Mouse (Mus musculus) forebrain, embryonic 15.5 days (tissue): ENCODE data around the gene Ubr7. TPM values are rescaled to one million over a fixed set of nuclear protein-coding genes. Genes with fewer than 3 reads are reported as not detected.

Source experiments
- ATAC-seq: fragments of 200-750 bp; cut with Nextera tagmentation; replicated peaks from 2 replicates; pipeline ENCODE4 v1.8.0; 2017; ENCODE audit warnings: mild to moderate bottlenecking, moderate TSS enrichment, moderate library complexity
- H3K27ac ChIP-seq: fragments of 300-500 bp; sonication (generic); replicated peaks from 2 replicates; pipeline ENCODE4 v1.5.1; 2015; ENCODE audit warnings: mild to moderate bottlenecking, inconsistent platforms
- H3K27me3 ChIP-seq: fragments of 300-500 bp; sonication (generic); 2 replicates; pipeline ENCODE4 v1.6.1; 2015; ENCODE audit warnings: inconsistent platforms
- H3K36me3 ChIP-seq: fragments of 300-500 bp; sonication (generic); 2 replicates; pipeline ENCODE4 v1.6.1; 2015; ENCODE audit warnings: mild to moderate bottlenecking, inconsistent platforms
- H3K4me1 ChIP-seq: fragments of 300-500 bp; sonication (generic); 2 replicates; pipeline ENCODE4 v1.6.1; 2015; ENCODE audit warnings: inconsistent platforms
- H3K4me2 ChIP-seq: fragments of 300-500 bp; sonication (generic); replicated peaks from 2 replicates; pipeline ENCODE4 v1.6.1; 2015; ENCODE audit warnings: mild to moderate bottlenecking, inconsistent platforms
- H3K4me3 ChIP-seq: fragments of 300-500 bp; sonication (generic); 2 replicates; pipeline ENCODE4 v1.5.1; 2015; ENCODE audit warnings: mild to moderate bottlenecking, inconsistent platforms
- H3K9ac ChIP-seq: fragments of 300-500 bp; sonication (generic); replicated peaks from 2 replicates; pipeline ENCODE4 v1.6.1; 2015; ENCODE audit warnings: mild to moderate bottlenecking, inconsistent platforms
- H3K9me3 ChIP-seq: fragments of 300-500 bp; sonication (generic); 2 replicates; pipeline ENCODE4 v1.6.1; 2016; ENCODE audit warnings: inconsistent platforms
- WGBS: fragments of 180-500 bp; shearing (Covaris S2); methylation state at CpG from one replicate; pipeline ENCODE4 v1.1.7; 2015; ENCODE audit warnings: mixed read lengths; 5-methylcytosine and 5-hydroxymethylcytosine counted together
- polyA plus RNA-seq: library from polyadenylated mRNA; unstranded; fragments of >200 nt; fragmentation: Nextera tagmentation; extraction: Ambion mirVana; gene quantifications from 2 replicates; pipeline ENCODE4 v1.2.1, GENCODE M21; 2015

Gene Ubr7
- polyA plus RNA-seq, 1 experiment from 2014 or later, result 43.0 TPM

DNA sequence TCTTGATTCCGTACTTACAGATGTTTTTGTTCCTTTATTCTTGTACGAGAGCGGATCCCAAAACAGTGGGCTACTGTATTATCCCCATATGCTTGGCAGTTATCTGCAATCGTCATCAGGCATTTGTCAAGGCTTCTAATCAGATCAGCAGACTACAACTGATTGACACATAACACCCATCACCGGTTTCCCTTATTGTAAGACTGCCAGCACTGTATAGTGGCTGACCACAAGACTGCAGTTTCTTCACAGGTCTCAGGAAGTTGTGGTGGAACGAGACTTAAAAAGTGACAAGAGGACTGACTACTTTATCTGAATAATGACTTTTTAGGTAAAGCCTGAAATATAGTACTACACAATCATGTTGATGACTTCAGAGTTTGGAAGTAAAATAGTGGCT is 12.9 kb upstream of the Ubr7 start:
- 53% methylated on average over 6 of the region's 6 CpGs for WGBS

GRCm38 (mm10) chr12:102748256-102748655 is 9.5 kb upstream of the Ubr7 start:
- Histone ChIP-seq H3K27me3 (no peaks in the 10 kb centered on the region), H3K4me1 (peaks cover 11% of the 10 kb centered on the region), H3K27ac (no peak overlapping the region), H3K9ac (no peak overlapping the region), H3K4me3 (no peak overlapping the region), H3K4me2 (no peak overlapping the region), H3K9me3 (no peaks in the 10 kb centered on the region), H3K36me3 (peaks cover 9% of the 10 kb centered on the region; the same call in 1 of the 2 replicates)
- no peak for ATAC-seq
- WGBS, result 91% methylated on average over 3 of the region's 3 CpGs

More for the DNA sequence above, 12.9 kb upstream of the Ubr7 start:
- Histone ChIP-seq H3K4me1 (peaks cover 26% of the 10 kb centered on the region), H3K9ac (no peak overlapping the region), H3K27me3 (no peaks in the 10 kb centered on the region), H3K4me2 (peak overlapping the region; percentile 86; the same call in 1 of the 2 replicates), H3K36me3 (peaks cover 9% of the 10 kb centered on the region; the same call in 1 of the 2 replicates), H3K27ac (no peak overlapping the region), H3K9me3 (no peaks in the 10 kb centered on the region), H3K4me3 (0 out of 2 replicates have a peak overlapping the region, but pooled peaks have one; percentile 74)
- no peak for ATAC-seq

DNA sequence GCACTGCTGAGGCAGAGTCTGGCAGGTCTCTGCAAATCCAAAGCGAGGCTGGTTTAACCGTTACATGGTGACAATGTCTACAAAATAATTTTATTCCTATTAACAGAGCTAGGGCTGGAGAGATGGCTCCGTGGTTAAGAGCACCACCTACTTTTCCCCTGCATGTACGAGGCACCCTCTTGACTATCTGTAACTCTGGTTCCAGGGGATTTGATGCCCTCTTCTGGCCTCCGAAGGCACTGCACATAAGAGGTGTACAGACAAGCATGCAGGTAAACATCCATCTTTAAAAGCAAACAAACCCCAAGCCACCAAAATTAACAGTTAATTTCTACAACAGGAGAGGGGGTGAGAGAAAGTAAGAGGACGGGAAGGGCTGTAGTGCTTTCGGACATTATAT is 1.5 kb upstream of the Ubr7 start:
- peaks cover 42% of the 10 kb centered on the region for H3K4me1 ChIP-seq
- 87% methylated on average over 7 of the region's 7 CpGs for WGBS

GRCm38 (mm10) chr12:102757055-102757688 is 595 bp upstream of the Ubr7 start:
- H3K4me3 ChIP-seq, result peak overlapping the region; percentile 94
- 2% methylated on average over 46 of the region's 46 CpGs for WGBS
- peak overlapping the region; percentile 67 for H3K4me2 ChIP-seq
- H3K27ac ChIP-seq, result peak overlapping the region; percentile 83
- peaks cover 42% of the 10 kb centered on the region for H3K4me1 ChIP-seq
- peak overlapping the region; percentile 54 for H3K9ac ChIP-seq
- H3K27me3 ChIP-seq, result no peaks in the 10 kb centered on the region
- no peak for ATAC-seq
- no peaks in the 10 kb centered on the region for H3K9me3 ChIP-seq
- H3K36me3 ChIP-seq, result peaks cover 3% of the 10 kb centered on the region; the same call in 1 of the 2 replicates

More for the DNA sequence above, 1.5 kb upstream of the Ubr7 start:
- Histone ChIP-seq H3K27ac (no peak overlapping the region), H3K9ac (peak overlapping the region; percentile 54; the same call in 1 of the 2 replicates), H3K36me3 (peaks cover 2% of the 10 kb centered on the region; the same call in 1 of the 2 replicates), H3K4me3 (peak overlapping the region; percentile 94), H3K27me3 (no peaks in the 10 kb centered on the region), H3K4me2 (peak overlapping the region; percentile 67), H3K9me3 (no peaks in the 10 kb centered on the region)
- ATAC-seq, result no peak

GRCm38 (mm10) chr12:102758403-102758756 is 613 bp downstream of the Ubr7 start, which contains the start of gene Gm20604:
Gene Gm20604, minus strand, starts transcription at chr12:102758672.
- peak within 1 kb of the TSS; percentile 87 for H3K9ac ChIP-seq
- no peaks in the 10 kb centered on the region for H3K27me3 ChIP-seq
- H3K36me3 ChIP-seq, result peaks cover 8% of the 10 kb centered on the region; the same call in 1 of the 2 replicates
- H3K4me2 ChIP-seq, result peak within 1 kb of the TSS; percentile 87
- H3K27ac ChIP-seq, result peak within 1 kb of the TSS; percentile 83
- no peaks in the 10 kb centered on the region for H3K9me3 ChIP-seq
- peaks cover 42% of the 10 kb centered on the region for H3K4me1 ChIP-seq
- WGBS, result under 1% methylated on average over 10 of the region's 10 CpGs
- ATAC-seq, result no peak
- peak within 1 kb of the TSS; percentile 94 for H3K4me3 ChIP-seq

DNA sequence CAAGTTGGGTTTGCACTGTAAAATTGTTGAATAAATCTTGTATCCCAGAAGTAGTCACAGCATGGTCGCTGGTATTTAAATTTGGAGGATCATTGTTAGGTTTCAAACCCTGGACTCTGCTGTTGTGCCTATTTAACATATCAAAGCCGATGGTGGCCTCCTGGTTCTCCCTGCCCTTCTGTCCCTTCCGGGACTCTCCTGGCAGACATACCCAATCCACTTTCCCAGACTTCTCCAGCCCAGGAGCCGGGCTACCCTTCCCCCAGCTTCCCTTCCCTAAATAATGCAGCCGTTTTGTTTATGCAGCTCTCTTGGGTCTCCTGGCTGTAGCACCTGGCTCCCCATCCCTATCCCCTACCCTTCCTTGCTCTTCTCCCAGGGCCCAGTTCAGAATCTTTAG is 1.2 kb downstream of the Ubr7 start:
- no peak overlapping the region for H3K27ac ChIP-seq
- H3K4me2 ChIP-seq, result peak overlapping the region; percentile 87
- H3K9me3 ChIP-seq, result no peaks in the 10 kb centered on the region
- 2% methylated on average over 5 of the region's 5 CpGs for WGBS
- peaks cover 42% of the 10 kb centered on the region for H3K4me1 ChIP-seq
- no peaks in the 10 kb centered on the region for H3K27me3 ChIP-seq
- peaks cover 12% of the 10 kb centered on the region for H3K36me3 ChIP-seq
- ATAC-seq, result no peak
- H3K4me3 ChIP-seq, result peak overlapping the region; percentile 94
- H3K9ac ChIP-seq, result peak overlapping the region; percentile 87

DNA sequence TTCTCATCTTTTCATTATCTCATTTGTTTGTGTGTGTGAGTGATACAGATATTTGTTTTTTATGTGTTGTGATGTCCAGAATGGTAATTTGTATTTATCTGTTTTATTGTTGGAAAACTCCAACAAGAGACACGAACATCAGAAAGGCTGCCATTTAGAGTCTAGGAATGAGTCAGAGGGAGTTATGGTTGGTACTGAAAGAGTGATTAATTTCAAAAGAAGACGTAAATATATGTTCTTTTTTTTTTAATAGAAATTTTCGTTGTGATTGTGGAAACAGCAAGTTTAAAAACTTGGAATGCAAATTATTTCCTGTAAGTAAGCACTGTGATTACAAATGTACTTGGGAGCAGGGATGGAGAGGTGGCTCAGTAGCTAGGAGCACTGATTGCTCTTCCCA is 3.9 kb downstream of the Ubr7 start:
- no peak for ATAC-seq

GRCm38 (mm10) chr12:102763696-102764095 is 5.9 kb downstream of the Ubr7 start:
- ATAC-seq, result no peak
- Histone ChIP-seq H3K4me2 (no peak overlapping the region), H3K4me3 (no peak overlapping the region), H3K27me3 (no peaks in the 10 kb centered on the region), H3K9ac (no peak overlapping the region), H3K36me3 (peaks cover 54% of the 10 kb centered on the region), H3K27ac (no peak overlapping the region), H3K4me1 (peaks cover 16% of the 10 kb centered on the region), H3K9me3 (no peaks in the 10 kb centered on the region)

More for the DNA sequence above, 3.9 kb downstream of the Ubr7 start:
- Histone ChIP-seq H3K9me3 (no peaks in the 10 kb centered on the region), H3K27me3 (no peaks in the 10 kb centered on the region), H3K36me3 (peaks cover 36% of the 10 kb centered on the region), H3K4me2 (no peak overlapping the region), H3K9ac (no peak overlapping the region), H3K4me1 (peaks cover 23% of the 10 kb centered on the region), H3K27ac (no peak overlapping the region), H3K4me3 (no peak overlapping the region)
- 90% methylated on average over 3 of the region's 3 CpGs for WGBS

DNA sequence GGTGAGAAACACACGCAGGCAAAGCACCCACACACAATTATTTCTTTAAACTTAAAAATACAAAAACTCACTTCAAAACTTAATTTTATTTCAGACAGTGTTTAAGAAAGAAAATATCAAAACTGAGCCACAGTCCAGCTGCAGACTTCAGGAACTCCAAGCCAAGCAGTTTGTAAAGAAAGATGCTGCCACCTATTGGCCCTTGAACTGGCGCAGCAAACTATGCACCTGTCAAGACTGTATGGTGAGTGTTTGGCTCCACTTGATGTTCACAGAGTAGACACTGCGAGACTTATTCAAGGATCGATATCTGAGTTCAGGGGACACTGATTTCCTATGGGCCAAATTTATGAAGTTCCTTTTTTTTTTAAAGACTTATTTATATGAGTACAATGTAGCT is 11.2 kb downstream of the Ubr7 start:
- H3K27me3 ChIP-seq, result no peaks in the 10 kb centered on the region
- H3K36me3 ChIP-seq, result peaks cover 90% of the 10 kb centered on the region
- no peak overlapping the region for H3K4me2 ChIP-seq
- no peaks in the 10 kb centered on the region for H3K9me3 ChIP-seq
- ATAC-seq, result no peak
- no peak overlapping the region for H3K4me3 ChIP-seq
- H3K27ac ChIP-seq, result no peak overlapping the region
- H3K4me1 ChIP-seq, result no peaks in the 10 kb centered on the region
- WGBS, result 90% methylated on average over 4 of the region's 4 CpGs
- no peak overlapping the region for H3K9ac ChIP-seq

- no peak for ATAC-seq
Observed at GRCm38 (mm10) chr12:102771601-102772000, 13.8 kb downstream of the Ubr7 start.

GRCm38 (mm10) chr12:102772676-102773075 is 14.9 kb downstream of the Ubr7 start:
- no peak for ATAC-seq
- Histone ChIP-seq H3K4me2 (no peak overlapping the region), H3K27me3 (no peaks in the 10 kb centered on the region), H3K36me3 (peaks cover 89% of the 10 kb centered on the region), H3K9ac (no peak overlapping the region), H3K9me3 (no peaks in the 10 kb centered on the region), H3K4me1 (no peaks in the 10 kb centered on the region), H3K27ac (no peak overlapping the region), H3K4me3 (no peak overlapping the region)
- 95% methylated on average over 5 of the region's 5 CpGs for WGBS

More at GRCm38 (mm10) chr12:102771601-102772000, 13.8 kb downstream of the Ubr7 start:
- Histone ChIP-seq H3K9ac (no peak overlapping the region), H3K27ac (no peak overlapping the region), H3K4me1 (no peaks in the 10 kb centered on the region), H3K27me3 (no peaks in the 10 kb centered on the region), H3K36me3 (peaks cover 88% of the 10 kb centered on the region), H3K4me3 (no peak overlapping the region), H3K4me2 (no peak overlapping the region), H3K9me3 (no peaks in the 10 kb centered on the region)
- 95% methylated on average over 8 of the region's 8 CpGs for WGBS

GRCm38 (mm10) chr12:102776035-102776434 is 18.3 kb downstream of the Ubr7 start:
- peaks cover 61% of the 10 kb centered on the region for H3K36me3 ChIP-seq
- H3K27ac ChIP-seq, result no peak overlapping the region
- H3K4me2 ChIP-seq, result no peak overlapping the region
- 92% methylated on average over 14 of the region's 14 CpGs for WGBS
- no peak for ATAC-seq
- no peak overlapping the region for H3K4me3 ChIP-seq
- H3K9ac ChIP-seq, result no peak overlapping the region
- no peaks in the 10 kb centered on the region for H3K9me3 ChIP-seq
- H3K27me3 ChIP-seq, result no peaks in the 10 kb centered on the region
- H3K4me1 ChIP-seq, result no peaks in the 10 kb centered on the region

DNA sequence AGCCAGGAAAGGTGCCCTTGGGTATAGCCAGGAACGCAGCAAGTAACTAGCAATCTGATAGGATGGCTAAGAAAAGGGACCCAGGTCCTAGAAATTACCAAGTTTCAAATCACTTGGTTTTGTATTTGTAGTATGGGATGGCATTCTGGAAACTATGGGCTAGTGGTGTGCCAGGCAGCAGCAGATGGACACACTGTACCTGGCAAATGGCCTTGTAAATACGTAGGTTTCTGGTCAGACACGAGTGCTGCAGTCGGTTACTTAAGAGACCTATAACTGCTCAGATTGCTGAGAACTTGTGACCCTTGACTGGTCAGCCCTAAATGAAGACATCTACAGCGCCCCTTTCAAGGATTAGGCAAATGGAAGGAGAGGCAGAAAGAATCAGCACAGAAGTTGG is 20.4 kb downstream of the Ubr7 start:
- no peak overlapping the region for H3K4me3 ChIP-seq
- H3K9me3 ChIP-seq, result no peaks in the 10 kb centered on the region
- no peaks in the 10 kb centered on the region for H3K4me1 ChIP-seq
- H3K27ac ChIP-seq, result no peak overlapping the region
- no peak overlapping the region for H3K4me2 ChIP-seq
- H3K36me3 ChIP-seq, result peaks cover 42% of the 10 kb centered on the region
- ATAC-seq, result no peak
- WGBS, result 91% methylated on average over 5 of the region's 5 CpGs
- H3K9ac ChIP-seq, result no peak overlapping the region
- H3K27me3 ChIP-seq, result no peaks in the 10 kb centered on the region
